Mouse (Mus musculus): ENCODE measurements around the gene Olfr610. TPM values are rescaled to one million over a fixed set of nuclear protein-coding genes. Genes with fewer than 3 reads are reported as not detected.

The Olfr610 gene
- polyA plus RNA-seq, 1 experiment from 2014 or later, result not detected

Other genes starting within 250 kb of the Olfr610 start
- not detected in 2 replicates for gene Olfr596, start 206.5 kb downstream of the Olfr610 start, polyA plus RNA-seq (2015; fragmentation: Nextera tagmentation; extraction: Ambion mirVana)
- not detected in 2 replicates for gene Olfr597, start 195.8 kb downstream of the Olfr610 start, polyA plus RNA-seq (2015; fragmentation: Nextera tagmentation; extraction: Ambion mirVana)
- not detected in 2 replicates for gene Olfr598, start 188.6 kb downstream of the Olfr610 start, polyA plus RNA-seq (2015; fragmentation: Nextera tagmentation; extraction: Ambion mirVana)
- gene Olfr599, start 176.2 kb downstream of the Olfr610 start, polyA plus RNA-seq (2015; fragmentation: Nextera tagmentation; extraction: Ambion mirVana), result not detected in 2 replicates
- gene Olfr600, start 162.5 kb downstream of the Olfr610 start, polyA plus RNA-seq (2015; fragmentation: Nextera tagmentation; extraction: Ambion mirVana), result not detected in 2 replicates
- gene Olfr601, start 149.5 kb downstream of the Olfr610 start, polyA plus RNA-seq (2015; fragmentation: Nextera tagmentation; extraction: Ambion mirVana), result not detected in 2 replicates
- not detected in 2 replicates for gene Olfr603, start 125.9 kb downstream of the Olfr610 start, polyA plus RNA-seq (2015; fragmentation: Nextera tagmentation; extraction: Ambion mirVana)
- not detected in 2 replicates for gene Usp17lc, start 97.0 kb downstream of the Olfr610 start, polyA plus RNA-seq (2015; fragmentation: Nextera tagmentation; extraction: Ambion mirVana)
- not detected in 2 replicates for gene Olfr605, start 66.7 kb downstream of the Olfr610 start, polyA plus RNA-seq (2015; fragmentation: Nextera tagmentation; extraction: Ambion mirVana)
- not detected in 2 replicates for gene Olfr606, start 63.1 kb downstream of the Olfr610 start, polyA plus RNA-seq (2015; fragmentation: Nextera tagmentation; extraction: Ambion mirVana)
- gene Olfr607, start 48.0 kb downstream of the Olfr610 start, polyA plus RNA-seq (2015; fragmentation: Nextera tagmentation; extraction: Ambion mirVana), result not detected in 2 replicates
- gene Olfr608, start 42.2 kb downstream of the Olfr610 start, polyA plus RNA-seq (2015; fragmentation: Nextera tagmentation; extraction: Ambion mirVana), result not detected in 2 replicates
- not detected in 2 replicates for gene Olfr609, start 14.1 kb downstream of the Olfr610 start, polyA plus RNA-seq (2015; fragmentation: Nextera tagmentation; extraction: Ambion mirVana)
- not detected in 2 replicates for gene Olfr611, start 8.7 kb upstream of the Olfr610 start, polyA plus RNA-seq (2015; fragmentation: Nextera tagmentation; extraction: Ambion mirVana)
- not detected in 2 replicates for gene Olfr612, start 30.6 kb upstream of the Olfr610 start, polyA plus RNA-seq (2015; fragmentation: Nextera tagmentation; extraction: Ambion mirVana)
- not detected in 2 replicates for gene Olfr613, start 36.0 kb upstream of the Olfr610 start, polyA plus RNA-seq (2015; fragmentation: Nextera tagmentation; extraction: Ambion mirVana)
- gene Olfr615, start 44.0 kb upstream of the Olfr610 start, polyA plus RNA-seq (2015; fragmentation: Nextera tagmentation; extraction: Ambion mirVana), result not detected in 2 replicates
- gene Olfr616, start 57.0 kb upstream of the Olfr610 start, polyA plus RNA-seq (2015; fragmentation: Nextera tagmentation; extraction: Ambion mirVana), result not detected in 2 replicates
- gene Olfr617, start 60.9 kb upstream of the Olfr610 start, polyA plus RNA-seq (2015; fragmentation: Nextera tagmentation; extraction: Ambion mirVana), result not detected in 2 replicates
- not detected in 2 replicates for gene Olfr618, start 78.0 kb upstream of the Olfr610 start, polyA plus RNA-seq (2015; fragmentation: Nextera tagmentation; extraction: Ambion mirVana)
- not detected in 2 replicates for gene Olfr619, start 88.5 kb upstream of the Olfr610 start, polyA plus RNA-seq (2015; fragmentation: Nextera tagmentation; extraction: Ambion mirVana)
- not detected in 2 replicates for gene Olfr620, start 100.4 kb upstream of the Olfr610 start, polyA plus RNA-seq (2015; fragmentation: Nextera tagmentation; extraction: Ambion mirVana)
- not detected in 2 replicates for gene Olfr622, start 130.6 kb upstream of the Olfr610 start, polyA plus RNA-seq (2015; fragmentation: Nextera tagmentation; extraction: Ambion mirVana)
- gene Olfr623, start 151.6 kb upstream of the Olfr610 start, polyA plus RNA-seq (2015; fragmentation: Nextera tagmentation; extraction: Ambion mirVana), result not detected in 2 replicates
- not detected in 2 replicates for gene Olfr624, start 159.1 kb upstream of the Olfr610 start, polyA plus RNA-seq (2015; fragmentation: Nextera tagmentation; extraction: Ambion mirVana)
- gene Olfr625-ps1, start 170.6 kb upstream of the Olfr610 start, polyA plus RNA-seq (2015; fragmentation: Nextera tagmentation; extraction: Ambion mirVana), result not detected in 2 replicates
- not detected in 2 replicates for gene Olfr243, start 202.5 kb upstream of the Olfr610 start, polyA plus RNA-seq (2015; fragmentation: Nextera tagmentation; extraction: Ambion mirVana)
- gene Olfr628, start 218.3 kb upstream of the Olfr610 start, polyA plus RNA-seq (2015; fragmentation: Nextera tagmentation; extraction: Ambion mirVana), result not detected in 2 replicates
- gene Olfr629, start 232.8 kb upstream of the Olfr610 start, polyA plus RNA-seq (2015; fragmentation: Nextera tagmentation; extraction: Ambion mirVana), result not detected in 2 replicates
- gene Olfr630, start 245.2 kb upstream of the Olfr610 start, polyA plus RNA-seq (2015; fragmentation: Nextera tagmentation; extraction: Ambion mirVana), result not detected in 2 replicates

Measured in forebrain, embryonic 16.5 days (tissue).